Mouse (Mus musculus): ENCODE measurements around the gene Tnn.

- no peak for TF ChIP-seq CTCF (IDR thresholded peaks at IDR 0.05; ENCODE audit: low read depth)
- TF ChIP-seq EP300 (IDR thresholded peaks at IDR 0.05; ENCODE audit: low read depth): no peak
These were observed 93.5 kb downstream of the Tnn start for GRCm38 (mm10) chr1:160059908-160060307.

All from liver, postnatal 0 days (tissue).